Mouse (Mus musculus) liver, embryonic 16.5 days (tissue): ENCODE measurements around the gene Rps3a1. TPM values are rescaled to one million over a fixed set of nuclear protein-coding genes. Genes with fewer than 3 reads are reported as not detected.

Source experiments
- ATAC-seq: fragments of 200-750 bp; cut with Nextera tagmentation; 2 replicates; pipeline ENCODE4 v1.8.0; 2017; ENCODE audit warnings: low read depth, mild to moderate bottlenecking, moderate number of reproducible peaks, moderate library complexity
- H3K27ac ChIP-seq: fragments of 300-500 bp; sonication (generic); 2 replicates; pipeline ENCODE4 v1.5.1; 2014; ENCODE audit warnings: mild to moderate bottlenecking, low read length
- H3K27me3 ChIP-seq: fragments of 300-500 bp; sonication (generic); 2 replicates; pipeline ENCODE4 v1.6.1; 2014; ENCODE audit warnings: low read depth, low read length, mixed read lengths; ENCODE audit not compliant: control insufficient read depth, insufficient read depth
- H3K36me3 ChIP-seq: fragments of 300-500 bp; sonication (generic); 2 replicates; pipeline ENCODE4 v1.6.1; 2014; ENCODE audit warnings: mild to moderate bottlenecking; ENCODE audit not compliant: control insufficient read depth, insufficient read depth
- H3K4me1 ChIP-seq: fragments of 300-500 bp; sonication (generic); 2 replicates; pipeline ENCODE4 v1.6.1; 2014; ENCODE audit warnings: low read depth, low read length, mixed read lengths; ENCODE audit not compliant: control insufficient read depth
- H3K4me2 ChIP-seq: fragments of 300-500 bp; sonication (generic); 2 replicates; pipeline ENCODE4 v1.6.1; 2014; ENCODE audit warnings: low read depth, low read length, mixed read lengths
- H3K4me3 ChIP-seq: fragments of 300-500 bp; sonication (generic); 2 replicates; pipeline ENCODE4 v1.5.1; 2014; ENCODE audit warnings: low read depth, mild to moderate bottlenecking, low read length
- H3K9ac ChIP-seq: fragments of 300-500 bp; sonication (generic); 2 replicates; pipeline ENCODE4 v1.6.1; 2014; ENCODE audit warnings: low read depth, low read length
- H3K9me3 ChIP-seq: fragments of 300-500 bp; sonication (generic); replicated peaks from 2 replicates; pipeline ENCODE4 v1.6.1; 2016; ENCODE audit warnings: low read length; ENCODE audit not compliant: control insufficient read depth
- WGBS: fragments of 180-500 bp; shearing (Covaris S2); extraction: QIAGEN DNeasy Blood & Tissue Kit; methylation state at CpG from one replicate; pipeline ENCODE4 v1.1.7; 2014; ENCODE audit not compliant: insufficient replicate concordance; 5-methylcytosine and 5-hydroxymethylcytosine counted together
- polyA plus RNA-seq: library from polyadenylated mRNA; unstranded; fragments of >200 nt; fragmentation: Nextera tagmentation; extraction: Ambion mirVana; gene quantifications from 2 replicates; pipeline ENCODE4 v1.2.1, GENCODE M21; 2015

The Rps3a1 gene
- polyA plus RNA-seq, result 593 and 662 TPM in 2 replicates

DNA sequence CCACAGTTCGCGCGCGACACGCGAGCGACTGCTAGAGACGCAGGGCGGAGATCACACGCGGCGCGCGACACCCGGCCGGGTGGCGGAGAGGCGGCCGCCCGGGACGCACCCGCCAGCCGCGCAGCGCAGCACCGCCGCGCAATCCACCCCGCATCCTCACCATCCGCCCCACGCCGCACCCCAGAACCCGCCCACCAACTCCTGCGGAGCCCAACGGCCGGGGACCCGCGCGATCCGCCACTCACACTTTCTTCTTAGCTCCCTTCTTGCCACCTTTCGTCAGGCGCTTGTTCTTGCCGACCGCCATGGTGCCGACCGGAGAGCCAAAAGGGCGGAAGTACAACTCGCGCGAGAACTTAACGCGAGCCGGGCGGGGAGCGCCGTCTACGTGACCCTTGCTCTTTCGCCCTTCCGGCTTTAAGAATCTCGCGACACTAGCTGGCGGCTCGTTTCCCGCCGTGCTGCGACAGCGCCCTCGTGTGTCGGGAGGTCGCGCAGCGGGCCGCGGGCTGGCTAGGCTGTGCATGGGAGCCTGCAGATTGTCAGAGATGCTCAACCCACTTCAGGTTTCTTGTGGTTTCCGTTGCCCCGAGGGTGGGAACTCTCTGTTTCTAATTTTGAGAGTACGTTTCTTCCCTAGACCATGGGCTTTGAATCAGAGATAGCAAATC lies at the start of gene Rps3a1:
Rps3a1 (minus strand) TSS at position 440 of the 671 bp plus-strand sequence.
- H3K4me1 ChIP-seq, result peaks cover 21% of the 10 kb centered on the region
- no peaks in the 10 kb centered on the region for H3K9me3 ChIP-seq
- ATAC-seq, result peak; percentile 97
- peak within 1 kb of the TSS; percentile 85 for H3K4me2 ChIP-seq
- peak within 1 kb of the TSS; percentile 81 for H3K9ac ChIP-seq
- under 1% methylated on average over 61 of the region's 77 CpGs for WGBS
- H3K4me3 ChIP-seq, result peak within 1 kb of the TSS; percentile 77
- H3K27me3 ChIP-seq, result no peaks in the 10 kb centered on the region
- H3K36me3 ChIP-seq, result peaks cover 36% of the 10 kb centered on the region
- H3K27ac ChIP-seq, result peak within 1 kb of the TSS; percentile 53

- no peaks in the 10 kb centered on the region for H3K27me3 ChIP-seq
- H3K9me3 ChIP-seq, result no peaks in the 10 kb centered on the region
- H3K4me3 ChIP-seq, result no peak overlapping the region
- H3K36me3 ChIP-seq, result no peaks in the 10 kb centered on the region
- WGBS, result 64% methylated on average over 5 of the region's 5 CpGs
- H3K27ac ChIP-seq, result no peak overlapping the region
- no peaks in the 10 kb centered on the region for H3K4me1 ChIP-seq
- H3K4me2 ChIP-seq, result no peak overlapping the region
- no peak for ATAC-seq
- H3K9ac ChIP-seq, result no peak overlapping the region
These were observed 45.4 kb upstream of the Rps3a1 start for GRCm38 (mm10) chr3:86187736-86188389.

GRCm38 (mm10) chr3:86184546-86184945 lies 42.0 kb upstream of the Rps3a1 start:
- Histone ChIP-seq H3K9ac (no peak overlapping the region), H3K4me1 (no peaks in the 10 kb centered on the region), H3K36me3 (no peaks in the 10 kb centered on the region), H3K4me3 (no peak overlapping the region), H3K4me2 (no peak overlapping the region), H3K27ac (no peak overlapping the region), H3K9me3 (no peaks in the 10 kb centered on the region), H3K27me3 (no peaks in the 10 kb centered on the region)
- no peak for ATAC-seq
- 66% methylated on average over 7 of the region's 7 CpGs for WGBS

DNA sequence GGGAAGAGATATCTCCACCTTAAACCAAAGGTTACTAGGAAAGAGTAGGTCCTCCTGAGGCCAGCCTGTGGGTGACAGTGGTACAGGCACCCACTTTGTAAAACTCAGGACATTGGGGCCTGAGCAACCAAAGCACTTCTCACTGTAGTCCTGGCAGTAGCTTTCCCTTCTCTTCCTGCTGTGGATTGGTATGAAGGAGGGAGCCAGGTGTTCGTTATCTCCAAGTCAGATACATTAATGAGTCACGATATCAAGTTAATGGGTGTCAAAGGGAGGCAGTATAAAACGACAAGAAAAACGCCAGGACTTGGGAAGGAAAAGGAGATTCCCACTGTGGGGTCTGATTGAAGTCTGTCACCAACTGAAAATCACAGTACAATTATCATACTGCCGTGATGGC lies 38.6 kb upstream of the Rps3a1 start:
- Histone ChIP-seq H3K4me3 (no peak overlapping the region), H3K36me3 (no peaks in the 10 kb centered on the region), H3K9me3 (no peaks in the 10 kb centered on the region), H3K4me1 (no peaks in the 10 kb centered on the region), H3K27me3 (no peaks in the 10 kb centered on the region), H3K4me2 (no peak overlapping the region), H3K27ac (no peak overlapping the region), H3K9ac (no peak overlapping the region)
- ATAC-seq, result no peak
- 55% methylated on average over 5 of the region's 5 CpGs for WGBS

GRCm38 (mm10) chr3:86179714-86180113 lies 37.2 kb upstream of the Rps3a1 start:
- Histone ChIP-seq H3K4me3 (no peak overlapping the region), H3K27me3 (no peaks in the 10 kb centered on the region), H3K9ac (no peak overlapping the region), H3K9me3 (no peaks in the 10 kb centered on the region), H3K27ac (no peak overlapping the region), H3K36me3 (no peaks in the 10 kb centered on the region), H3K4me1 (no peaks in the 10 kb centered on the region), H3K4me2 (no peak overlapping the region)
- 68% methylated on average over 7 of the region's 7 CpGs for WGBS
- ATAC-seq, result no peak

DNA sequence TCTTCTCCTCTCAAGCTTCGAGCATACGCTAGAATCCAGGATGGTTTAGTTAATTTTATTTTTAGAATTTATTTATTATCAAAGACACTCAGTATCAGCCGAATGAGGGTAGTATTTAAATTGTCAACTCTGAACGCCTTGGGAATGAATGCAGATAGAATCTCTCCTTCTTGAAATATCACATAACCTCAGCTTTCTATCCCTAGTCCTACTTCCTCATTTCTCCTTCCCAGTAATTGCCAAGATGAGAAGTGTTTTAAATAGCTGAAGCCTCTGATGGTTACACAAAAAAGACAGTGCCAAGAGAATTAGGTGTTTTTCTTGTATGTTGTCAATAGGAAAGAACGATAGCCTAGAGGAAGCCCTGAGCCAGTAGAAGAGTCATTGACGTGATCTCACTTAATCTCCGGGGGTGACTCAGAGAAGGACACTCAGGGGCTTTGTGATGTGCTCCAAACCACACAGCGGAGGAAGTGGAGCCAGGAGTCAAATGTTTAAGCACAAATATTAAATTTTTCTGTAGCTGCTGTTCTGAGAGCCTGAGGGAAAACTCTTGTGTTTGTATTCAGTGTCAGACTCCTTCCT lies 26.4 kb upstream of the Rps3a1 start:
- Histone ChIP-seq H3K27ac (no peak overlapping the region), H3K4me3 (no peak overlapping the region), H3K9ac (no peak overlapping the region), H3K9me3 (no peaks in the 10 kb centered on the region), H3K27me3 (no peaks in the 10 kb centered on the region), H3K4me2 (no peak overlapping the region), H3K4me1 (no peaks in the 10 kb centered on the region), H3K36me3 (no peaks in the 10 kb centered on the region)
- WGBS, result 33% methylated on average over 8 of the region's 8 CpGs
- ATAC-seq, result no peak

GRCm38 (mm10) chr3:86149521-86149920 lies 7.0 kb upstream of the Rps3a1 start:
- ATAC-seq, result no peak
- Histone ChIP-seq H3K4me2 (no peak overlapping the region), H3K27me3 (no peaks in the 10 kb centered on the region), H3K27ac (no peak overlapping the region), H3K9me3 (no peaks in the 10 kb centered on the region), H3K4me1 (no peaks in the 10 kb centered on the region), H3K36me3 (no peaks in the 10 kb centered on the region), H3K9ac (no peak overlapping the region), H3K4me3 (no peak overlapping the region)
- 76% methylated on average over 9 of the region's 9 CpGs for WGBS

GRCm38 (mm10) chr3:86149063-86149462 lies 6.6 kb upstream of the Rps3a1 start:
- ATAC-seq, result no peak
- H3K4me3 ChIP-seq, result no peak overlapping the region
- H3K36me3 ChIP-seq, result no peaks in the 10 kb centered on the region
- H3K9ac ChIP-seq, result no peak overlapping the region
- no peaks in the 10 kb centered on the region for H3K4me1 ChIP-seq
- H3K4me2 ChIP-seq, result no peak overlapping the region
- 64% methylated on average over 6 of the region's 6 CpGs for WGBS
- H3K9me3 ChIP-seq, result no peaks in the 10 kb centered on the region
- no peak overlapping the region for H3K27ac ChIP-seq
- H3K27me3 ChIP-seq, result no peaks in the 10 kb centered on the region

- no peak for ATAC-seq
- WGBS, result 73% methylated on average over 6 of the region's 6 CpGs
- peaks cover 17% of the 10 kb centered on the region for H3K4me1 ChIP-seq
- no peaks in the 10 kb centered on the region for H3K27me3 ChIP-seq
- H3K4me3 ChIP-seq, result no peak overlapping the region
- no peaks in the 10 kb centered on the region for H3K9me3 ChIP-seq
- H3K9ac ChIP-seq, result no peak overlapping the region
- H3K27ac ChIP-seq, result no peak overlapping the region
- H3K36me3 ChIP-seq, result peaks cover 26% of the 10 kb centered on the region
- no peak overlapping the region for H3K4me2 ChIP-seq
These were observed 841 bp upstream of the Rps3a1 start for GRCm38 (mm10) chr3:86143343-86143742.
